Mouse (Mus musculus): ENCODE measurements around the gene Rexo1. TPM values are rescaled to one million over a fixed set of nuclear protein-coding genes. Genes with fewer than 3 reads are reported as not detected.
A peak's percentile ranks its signal among the peaks of the same experiment; 100 is the strongest.

Rexo1 gene
- polyA plus RNA-seq (2012; rRNA removed) (56.4 and 79.5 TPM in 2 replicates), polyA plus RNA-seq (2014; fragmentation: Nextera tagmentation; extraction: Ambion mirVana) (27.9 and 32.4 TPM in 2 replicates)

DNA sequence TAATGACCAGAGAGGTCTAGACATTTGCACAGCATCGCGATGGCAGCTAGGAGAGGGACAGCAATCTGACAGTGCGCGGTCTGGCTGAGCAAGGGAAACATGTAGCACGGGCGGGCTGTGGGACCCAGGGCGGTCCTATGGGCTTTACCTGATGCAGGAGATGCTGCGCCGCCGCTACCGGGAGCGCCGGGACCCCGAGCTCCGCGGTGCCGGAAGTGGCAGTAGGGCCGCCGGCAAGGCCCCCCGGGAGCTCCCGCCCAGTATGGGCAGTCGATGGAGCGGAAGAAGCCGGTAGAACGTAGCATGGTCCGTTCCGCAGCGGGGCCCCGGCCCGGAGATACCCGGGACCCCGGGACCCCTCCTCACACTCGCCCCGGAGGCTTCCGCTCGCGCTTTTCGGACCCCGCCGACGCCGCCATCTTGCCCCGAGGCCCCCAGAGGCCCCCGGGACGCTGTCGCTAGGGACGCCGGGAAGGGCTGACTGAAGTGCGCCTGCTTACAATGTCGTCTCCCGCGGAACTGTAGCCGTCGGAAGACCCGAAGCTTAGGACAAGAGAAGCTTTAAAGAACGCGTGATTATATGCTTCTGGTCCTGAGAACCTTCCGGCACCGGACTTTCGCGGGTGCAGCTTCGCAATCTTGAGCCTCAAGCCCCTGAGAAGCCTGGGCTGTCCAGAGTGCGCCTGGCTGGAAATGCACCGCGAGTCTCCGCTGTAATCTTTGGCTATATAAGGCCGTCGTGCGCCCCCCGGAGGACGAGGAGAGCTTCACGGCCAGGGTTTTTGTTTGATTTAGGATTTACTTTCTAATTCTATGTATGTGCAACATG, at the start of gene Rexo1:
Rexo1 (minus strand) TSS at position 445 of the 829 bp plus-strand sequence.
- peak; percentile 91 for ATAC-seq (ENCODE audit: low FRiP score, low read depth)
- TF ChIP-seq POLR2A (IDR thresholded peaks at IDR 0.05; ENCODE audit: borderline replicate concordance, extremely low read depth, insufficient read depth, insufficient read length) = no peak; the same call in 1 of the 2 replicates
- peak within 1 kb of the TSS; percentile 94 for H3K27ac ChIP-seq (replicated peaks; ENCODE audit: low read depth, low read length)
- H3K9ac ChIP-seq (ENCODE audit: low read depth, low read length, severe bottlenecking) = peak within 1 kb of the TSS; percentile 95
- no peaks in the 10 kb centered on the region for H3K9me3 ChIP-seq (ENCODE audit: control insufficient read depth, low read length)
- H3K4me2 ChIP-seq (replicated peaks; ENCODE audit: low read depth, low read length, severe bottlenecking) = peak within 1 kb of the TSS; percentile 76
- peaks cover 17% of the 10 kb centered on the region for H3K4me1 ChIP-seq (ENCODE audit: control insufficient read depth, insufficient read depth, low read length)
- DNase-seq (ENCODE audit: low spot score) = peak; percentile 96
- under 1% methylated on average over 63 of the region's 72 CpGs for WGBS
- H3K27me3 ChIP-seq (ENCODE audit: control insufficient read depth, insufficient read depth, low read length) = no peaks in the 10 kb centered on the region
- H3K4me3 ChIP-seq (replicated peaks; ENCODE audit: low read length) = peak within 1 kb of the TSS; percentile 99
- 0 out of 2 replicates have a peak, but pooled peaks cover 11% of the 10 kb centered on the region for H3K36me3 ChIP-seq (ENCODE audit: control insufficient read depth, insufficient read depth, low read length)

DNA sequence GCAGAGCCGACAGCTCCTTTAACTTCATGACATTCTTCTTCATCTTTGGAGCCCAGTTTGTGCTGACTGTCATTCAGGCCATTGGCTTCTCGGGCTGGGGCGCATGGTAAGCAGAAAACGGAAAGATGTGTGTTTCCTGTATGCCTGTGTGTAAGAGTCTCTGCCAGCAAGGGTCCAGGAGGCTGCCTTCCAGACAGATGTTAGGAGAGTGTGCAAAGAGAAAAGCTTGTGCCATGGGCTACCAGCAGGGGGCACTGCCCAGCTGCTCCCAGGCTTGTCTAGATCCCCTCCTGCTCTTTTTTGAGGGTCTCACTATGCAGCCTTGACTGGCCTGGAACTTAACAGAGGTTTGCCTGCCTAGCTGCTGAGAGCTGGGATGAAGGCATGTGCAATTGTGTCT, 49.7 kb upstream of the Rexo1 start:
- no peak overlapping the region for H3K4me3 ChIP-seq (replicated peaks; ENCODE audit: low read length)
- no peaks in the 10 kb centered on the region for H3K9me3 ChIP-seq (ENCODE audit: control insufficient read depth, low read length)
- DNase-seq (ENCODE audit: low spot score) (peak; percentile 23), ATAC-seq (ENCODE audit: low FRiP score, low read depth) (no peak)
- no peaks in the 10 kb centered on the region for H3K27me3 ChIP-seq (ENCODE audit: control insufficient read depth, insufficient read depth, low read length)
- 65% methylated on average over 4 of the region's 4 CpGs for WGBS
- no peaks in the 10 kb centered on the region for H3K4me1 ChIP-seq (ENCODE audit: control insufficient read depth, insufficient read depth, low read length)
- no peak overlapping the region for H3K27ac ChIP-seq (replicated peaks; ENCODE audit: low read depth, low read length)
- peaks cover 92% of the 10 kb centered on the region for H3K36me3 ChIP-seq (ENCODE audit: control insufficient read depth, insufficient read depth, low read length)
- H3K9ac ChIP-seq (ENCODE audit: low read depth, low read length, severe bottlenecking) = no peak overlapping the region
- no peak for TF ChIP-seq POLR2A (IDR thresholded peaks at IDR 0.05; ENCODE audit: borderline replicate concordance, extremely low read depth, insufficient read depth, insufficient read length)
- H3K4me2 ChIP-seq (replicated peaks; ENCODE audit: low read depth, low read length, severe bottlenecking) = no peak overlapping the region

DNA sequence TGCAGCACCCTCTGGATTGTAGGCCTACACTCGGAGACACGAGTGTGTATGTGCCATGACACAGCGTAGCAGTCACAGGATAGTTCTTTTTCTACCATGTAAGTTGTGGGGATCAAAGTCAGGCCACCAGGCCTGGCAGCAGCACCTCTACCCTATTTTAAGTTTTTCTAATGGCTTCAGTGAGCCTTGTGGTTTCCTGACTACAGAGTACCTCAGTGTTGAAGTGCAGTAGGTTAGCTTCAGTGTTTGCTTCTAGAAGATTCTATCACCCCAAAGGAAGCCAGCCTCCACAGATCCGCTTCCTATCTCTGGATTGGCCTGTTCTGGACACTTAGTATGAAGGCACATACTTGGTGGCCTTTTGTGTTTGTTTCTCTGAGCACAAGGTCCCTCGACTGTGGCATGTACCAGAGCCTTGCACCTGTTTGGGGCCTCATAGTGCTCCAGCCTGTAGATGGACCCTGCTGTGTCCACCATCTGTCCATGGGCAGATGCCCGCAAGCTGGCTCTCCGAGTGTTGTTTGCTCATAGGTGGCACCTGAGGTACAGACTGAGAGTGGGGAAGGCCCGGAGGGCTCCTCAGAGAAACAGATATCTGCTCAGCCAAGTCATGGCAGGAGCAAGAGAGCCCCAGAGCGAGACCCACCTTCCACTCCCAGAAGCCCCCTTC, 48.9 kb upstream of the Rexo1 start:
- Histone ChIP-seq H3K9ac (ENCODE audit: low read depth, low read length, severe bottlenecking) (no peak overlapping the region), H3K9me3 (ENCODE audit: control insufficient read depth, low read length) (no peaks in the 10 kb centered on the region), H3K4me2 (replicated peaks; ENCODE audit: low read depth, low read length, severe bottlenecking) (no peak overlapping the region), H3K36me3 (ENCODE audit: control insufficient read depth, insufficient read depth, low read length) (peaks cover 87% of the 10 kb centered on the region), H3K4me3 (replicated peaks; ENCODE audit: low read length) (no peak overlapping the region), H3K27me3 (ENCODE audit: control insufficient read depth, insufficient read depth, low read length) (no peaks in the 10 kb centered on the region), H3K27ac (replicated peaks; ENCODE audit: low read depth, low read length) (no peak overlapping the region), H3K4me1 (ENCODE audit: control insufficient read depth, insufficient read depth, low read length) (no peaks in the 10 kb centered on the region)
- DNase-seq (ENCODE audit: low spot score) (no peak), ATAC-seq (ENCODE audit: low FRiP score, low read depth) (no peak)
- TF ChIP-seq POLR2A (IDR thresholded peaks at IDR 0.05; ENCODE audit: borderline replicate concordance, extremely low read depth, insufficient read depth, insufficient read length) = no peak
- WGBS = 93% methylated on average over 9 of the region's 9 CpGs

DNA sequence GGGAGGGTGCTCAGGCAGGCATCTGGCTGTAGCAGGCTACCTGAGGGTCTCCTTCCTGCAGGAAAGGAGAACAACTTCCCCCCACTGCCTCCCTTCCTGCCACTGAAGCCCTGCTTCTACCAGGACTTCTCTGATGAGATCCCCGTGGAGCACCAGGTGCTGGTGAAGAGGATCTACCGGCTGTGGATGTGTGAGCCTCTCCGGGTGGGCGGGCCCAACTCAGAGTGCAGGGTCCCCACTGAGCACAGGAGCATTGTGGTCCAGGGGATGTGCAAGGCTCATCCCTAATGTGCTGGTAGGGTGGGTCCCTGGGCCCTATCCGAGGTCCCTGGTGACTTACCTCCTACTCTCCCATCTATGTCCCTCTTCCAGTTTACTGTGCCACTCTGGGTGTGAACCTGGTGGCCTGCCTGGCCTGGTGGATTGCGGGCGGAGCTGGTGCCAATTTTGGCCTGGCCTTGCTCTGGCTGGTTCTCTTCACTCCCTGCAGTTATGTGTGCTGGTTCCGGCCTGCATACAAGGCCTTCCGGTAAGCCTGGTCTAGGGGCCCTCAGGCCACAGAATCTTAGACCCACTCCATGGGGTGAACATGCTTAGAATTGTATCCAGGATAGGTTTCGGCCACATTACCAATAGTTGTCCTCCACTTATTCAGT, 48.0 kb upstream of the Rexo1 start:
- no peaks in the 10 kb centered on the region for H3K27me3 ChIP-seq (ENCODE audit: control insufficient read depth, insufficient read depth, low read length)
- no peak for TF ChIP-seq POLR2A (IDR thresholded peaks at IDR 0.05; ENCODE audit: borderline replicate concordance, extremely low read depth, insufficient read depth, insufficient read length)
- ATAC-seq (ENCODE audit: low FRiP score, low read depth) (no peak), DNase-seq (ENCODE audit: low spot score) (no peak)
- H3K9me3 ChIP-seq (ENCODE audit: control insufficient read depth, low read length) = no peaks in the 10 kb centered on the region
- WGBS = 92% methylated on average over 10 of the region's 10 CpGs
- H3K4me3 ChIP-seq (replicated peaks; ENCODE audit: low read length) = no peak overlapping the region
- no peaks in the 10 kb centered on the region for H3K4me1 ChIP-seq (ENCODE audit: control insufficient read depth, insufficient read depth, low read length)
- H3K36me3 ChIP-seq (ENCODE audit: control insufficient read depth, insufficient read depth, low read length) = peaks cover 78% of the 10 kb centered on the region
- H3K9ac ChIP-seq (ENCODE audit: low read depth, low read length, severe bottlenecking) = no peak overlapping the region
- H3K4me2 ChIP-seq (replicated peaks; ENCODE audit: low read depth, low read length, severe bottlenecking) = no peak overlapping the region
- H3K27ac ChIP-seq (replicated peaks; ENCODE audit: low read depth, low read length) = no peak overlapping the region

DNA sequence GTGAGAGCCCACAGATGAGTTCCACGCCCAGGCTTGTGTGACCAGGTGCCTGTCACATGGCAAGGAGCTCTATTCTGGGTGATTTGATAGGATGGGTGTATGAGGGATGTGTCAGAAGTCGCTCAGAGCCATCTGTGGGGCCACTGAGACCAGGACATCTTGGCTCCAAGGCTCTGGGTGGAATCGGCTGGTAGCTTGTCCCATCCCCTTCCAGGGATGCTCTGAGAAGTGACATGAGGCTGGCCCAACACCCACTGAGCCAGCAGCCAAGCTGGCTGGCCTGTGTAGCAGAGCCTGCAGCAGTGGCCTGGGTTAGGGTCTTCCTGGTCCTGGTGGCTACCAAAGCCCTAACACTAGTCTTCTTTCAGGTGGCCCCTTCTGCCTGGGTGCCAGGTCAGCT, 47.1 kb upstream of the Rexo1 start:
- H3K9ac ChIP-seq (ENCODE audit: low read depth, low read length, severe bottlenecking) = no peak overlapping the region
- H3K27me3 ChIP-seq (ENCODE audit: control insufficient read depth, insufficient read depth, low read length) = no peaks in the 10 kb centered on the region
- no peaks in the 10 kb centered on the region for H3K9me3 ChIP-seq (ENCODE audit: control insufficient read depth, low read length)
- no peak for TF ChIP-seq POLR2A (IDR thresholded peaks at IDR 0.05; ENCODE audit: borderline replicate concordance, extremely low read depth, insufficient read depth, insufficient read length)
- H3K4me3 ChIP-seq (replicated peaks; ENCODE audit: low read length) = no peak overlapping the region
- ATAC-seq (ENCODE audit: low FRiP score, low read depth) (no peak), DNase-seq (ENCODE audit: low spot score) (no peak)
- 79% methylated on average over 3 of the region's 3 CpGs for WGBS
- H3K4me1 ChIP-seq (ENCODE audit: control insufficient read depth, insufficient read depth, low read length) = peaks cover 7% of the 10 kb centered on the region
- H3K36me3 ChIP-seq (ENCODE audit: control insufficient read depth, insufficient read depth, low read length) = peaks cover 70% of the 10 kb centered on the region
- H3K4me2 ChIP-seq (replicated peaks; ENCODE audit: low read depth, low read length, severe bottlenecking) = no peak overlapping the region
- H3K27ac ChIP-seq (replicated peaks; ENCODE audit: low read depth, low read length) = no peak overlapping the region
